Mouse (Mus musculus): ENCODE data around the gene Diexf. TPM values are rescaled to one million over a fixed set of nuclear protein-coding genes. Genes with fewer than 3 reads are reported as not detected.

Diexf gene
- total RNA-seq, 2 experiments from 2014 or later: 21.9 to 23.2 TPM

Other genes with a start within 250 kb of the Diexf start
- 10 to 100 TPM; 25.4 to 26.5 TPM for gene Syt14, start 94.5 kb downstream of the Diexf start, total RNA-seq (2021)
- gene Irf6, start 22.8 kb upstream of the Diexf start, total RNA-seq (2021): 1 to 10 TPM in 1 of 2 experiments, under 1 TPM in 1; 0.98 to 2.3 TPM
- gene A130010J15Rik, start 37.8 kb upstream of the Diexf start, total RNA-seq (2021): 1 to 10 TPM; 2.4 to 3.4 TPM
- gene Traf3ip3, start 71.4 kb upstream of the Diexf start, total RNA-seq (2021): 1 to 10 TPM; 1.0 to 3.1 TPM
- 1 to 10 TPM in 1 of 2 experiments, under 1 TPM in 1; 0.89 to 1.9 TPM for gene Lamb3, start 77.4 kb upstream of the Diexf start, total RNA-seq (2021)
- 10 to 100 TPM; 24.1 to 24.9 TPM for gene Hsd11b1, start 133.8 kb upstream of the Diexf start, total RNA-seq (2021)
- 1 to 10 TPM; 8.0 to 8.3 TPM for gene G0s2, start 142.9 kb upstream of the Diexf start, total RNA-seq (2021)
- gene Camk1g, start 240.0 kb upstream of the Diexf start, total RNA-seq (2021): 10 to 100 TPM; 36.9 to 51.0 TPM